Mouse (Mus musculus) lung, postnatal 36 days (tissue): ENCODE results near the gene Pex10.
"Not testable (repeated sequence)": the region's sequence is repeated elsewhere in the genome, so short reads cannot be mapped to it uniquely, and the experiment has no call there.

Source experiments
- DNase-seq: peaks from one replicate; pipeline ENCODE4 v3.0.0; 2022; ENCODE audit warnings: mixed read lengths

The Pex10 gene

GRCm38 (mm10) chr4:155065970-155066833, 614 bp upstream of the Pex10 start:
- DNase-seq: peak; percentile 95

- no peak for DNase-seq
Measured at GRCm38 (mm10) chr4:155068357-155068972, 1.6 kb downstream of the Pex10 start.

GRCm38 (mm10) chr4:155069191-155069590, 2.4 kb downstream of the Pex10 start:
- no peak for DNase-seq

GRCm38 (mm10) chr4:155070199-155070598, 3.4 kb downstream of the Pex10 start:
- no peak for DNase-seq

GRCm38 (mm10) chr4:155070921-155071320, 4.1 kb downstream of the Pex10 start:
- DNase-seq: no peak

GRCm38 (mm10) chr4:155074418-155074817, 7.6 kb downstream of the Pex10 start:
- no peak for DNase-seq

GRCm38 (mm10) chr4:155075137-155075536, 8.3 kb downstream of the Pex10 start:
- no peak for DNase-seq

GRCm38 (mm10) chr4:155075813-155076212, 9.0 kb downstream of the Pex10 start:
- DNase-seq: no peak

- no peak for DNase-seq
Measured at GRCm38 (mm10) chr4:155076677-155077076, 9.9 kb downstream of the Pex10 start.

- not testable (repeated sequence) for DNase-seq
Measured at GRCm38 (mm10) chr4:155078808-155079207, 12.0 kb downstream of the Pex10 start.

GRCm38 (mm10) chr4:155079666-155080065, 12.8 kb downstream of the Pex10 start:
- DNase-seq: peak; percentile 52

GRCm38 (mm10) chr4:155083553-155083952, 16.7 kb downstream of the Pex10 start:
- DNase-seq: no peak

- DNase-seq: no peak
Measured at GRCm38 (mm10) chr4:155084351-155084750, 17.5 kb downstream of the Pex10 start.

- no peak for DNase-seq
Measured at GRCm38 (mm10) chr4:155085206-155086107, 18.6 kb downstream of the Pex10 start.

- peak; percentile 100 for DNase-seq
Measured at GRCm38 (mm10) chr4:155086108-155087024, 19.6 kb downstream of the Pex10 start, which contains the start of the genes Rer1 and Morn1. TSS of gene Rer1 (minus strand) at chr4:155086382. TSS of gene Morn1 (plus strand) at chr4:155086577.

- DNase-seq: no peak
Measured at GRCm38 (mm10) chr4:155089241-155089640, 22.4 kb downstream of the Pex10 start.

- DNase-seq: no peak
Measured at GRCm38 (mm10) chr4:155090147-155090546, 23.3 kb downstream of the Pex10 start.

GRCm38 (mm10) chr4:155090688-155091449, 24.1 kb downstream of the Pex10 start:
- DNase-seq: no peak

GRCm38 (mm10) chr4:155092718-155093430, 26.1 kb downstream of the Pex10 start:
- DNase-seq: no peak

GRCm38 (mm10) chr4:155093431-155094149, 26.8 kb downstream of the Pex10 start:
- DNase-seq: no peak
